Mouse (Mus musculus): ENCODE measurements at regions not wholly inside any gene's neighbourhood (a gene's known extent, or its start where the extent isn't known, plus 50 kb on each side); places are given as distances from the start of the nearest gene placed in this dataset.
A peak's percentile ranks its signal among the peaks of the same experiment; 100 is the strongest.
"Not testable (repeated sequence)": the region's sequence is repeated elsewhere in the genome, so short reads cannot be mapped to it uniquely, and the experiment has no call there.

DNA sequence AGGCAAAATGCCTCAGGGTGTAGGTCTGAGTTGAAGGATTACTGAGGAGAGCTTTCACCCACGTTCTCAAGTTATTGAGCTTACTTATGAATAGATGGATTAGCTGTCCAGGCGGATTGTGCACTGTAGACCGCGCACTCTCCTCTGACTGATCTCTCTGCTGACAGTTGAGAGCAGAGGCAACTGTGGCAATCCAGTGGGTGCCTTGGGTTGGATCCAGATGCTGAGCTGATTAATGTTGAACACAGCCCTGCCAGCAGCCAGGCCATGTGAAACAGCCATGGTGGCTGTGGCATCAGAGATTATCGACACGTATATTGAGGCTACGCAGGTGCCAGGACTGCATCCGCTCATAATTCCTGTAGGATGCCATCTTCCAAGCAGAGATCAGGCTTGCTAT lies 53.6 kb downstream of the Gm10320 start:
- no peaks in the 10 kb centered on the region for H3K27me3 ChIP-seq (ENCODE audit: control insufficient read depth, insufficient read depth, insufficient read length)
- no peaks in the 10 kb centered on the region for H3K79me3 ChIP-seq (ENCODE audit: low read depth)
- TF ChIP-seq CEBPB (IDR thresholded peaks at IDR 0.05; ENCODE audit: low read depth) (no peak), MYOG (IDR thresholded peaks at IDR 0.05; ENCODE audit: control insufficient read depth, extremely low read depth, insufficient read length) (no peak), MAX (IDR thresholded peaks at IDR 0.05) (no peak), FOSL1 (IDR thresholded peaks at IDR 0.05; ENCODE audit: insufficient read depth, low read length, poor library complexity, severe bottlenecking) (no peak), USF1 (IDR thresholded peaks at IDR 0.05; ENCODE audit: low read depth) (no peak), CTCF (IDR thresholded peaks at IDR 0.05; ENCODE audit: control insufficient read depth, insufficient read depth, insufficient read length) (no peak), MYOD1 (IDR thresholded peaks at IDR 0.05; ENCODE audit: control insufficient read depth, insufficient read length, low read depth) (no peak)
- no peaks in the 10 kb centered on the region for H3K36me3 ChIP-seq (ENCODE audit: control insufficient read depth, insufficient read depth)
- H3K79me2 ChIP-seq (ENCODE audit: control insufficient read depth, insufficient read depth), result no peaks in the 10 kb centered on the region
- no peak overlapping the region for H3ac ChIP-seq (ENCODE audit: control insufficient read depth, insufficient read length, low read depth)
- H3K4me3 ChIP-seq (ENCODE audit: insufficient read depth, poor library complexity, severe bottlenecking), result no peak overlapping the region

- no peak for TF ChIP-seq MAX (IDR thresholded peaks at IDR 0.05)
- TF ChIP-seq MYOG (IDR thresholded peaks at IDR 0.05; ENCODE audit: control insufficient read depth, extremely low read depth, insufficient read length), result no peak
- Histone ChIP-seq H3K79me3 (ENCODE audit: low read depth) (no peaks in the 10 kb centered on the region), H3K27me3 (ENCODE audit: control insufficient read depth, insufficient read depth, insufficient read length) (no peaks in the 10 kb centered on the region), H3K4me3 (ENCODE audit: insufficient read depth, poor library complexity, severe bottlenecking) (no peak overlapping the region), H3K36me3 (ENCODE audit: control insufficient read depth, insufficient read depth) (no peaks in the 10 kb centered on the region), H3ac (ENCODE audit: control insufficient read depth, insufficient read length, low read depth) (no peak overlapping the region), H3K79me2 (ENCODE audit: control insufficient read depth, insufficient read depth) (no peaks in the 10 kb centered on the region)
Observed at GRCm38 (mm10) chr13:98436961-98437360, 54.8 kb downstream of the Gm10320 start.

DNA sequence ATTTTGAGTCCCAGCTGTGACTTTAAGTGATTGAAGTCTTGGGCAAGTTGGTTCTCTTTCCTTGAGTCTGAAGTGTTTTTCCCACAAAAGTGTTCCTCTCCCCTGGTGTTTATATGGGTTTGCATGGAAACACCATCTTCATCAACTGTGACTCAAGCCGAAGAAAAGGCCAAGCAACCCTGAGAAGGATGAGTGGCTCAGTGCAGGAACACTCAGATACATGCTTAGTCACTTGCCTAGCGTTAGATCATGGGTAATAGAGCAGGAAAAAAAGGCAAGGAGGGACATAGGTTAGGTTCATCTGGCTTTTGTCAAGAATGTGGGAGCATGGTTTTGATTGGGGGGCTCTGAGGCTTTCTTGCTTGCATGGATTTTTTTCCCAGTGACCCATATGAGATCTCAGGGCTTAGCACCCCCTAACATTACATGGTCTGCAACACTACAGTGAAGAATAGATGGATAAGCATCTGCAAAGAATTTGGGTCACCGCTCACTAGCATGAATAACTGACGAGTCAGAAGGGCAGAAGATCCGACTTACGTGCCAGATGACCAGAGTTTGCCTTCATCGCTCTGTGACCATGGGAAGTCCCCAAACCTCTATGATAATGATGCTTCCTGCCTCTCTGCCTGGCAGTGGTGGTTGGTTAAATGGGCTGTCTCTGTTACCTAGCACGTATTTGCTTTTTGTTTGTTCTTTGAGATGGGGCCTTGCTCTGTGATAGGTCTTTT lies 56.4 kb downstream of the Gm10320 start:
- TF ChIP-seq MYOD1 (IDR thresholded peaks at IDR 0.05; ENCODE audit: control insufficient read depth, insufficient read length, low read depth) (no peak), USF1 (IDR thresholded peaks at IDR 0.05; ENCODE audit: low read depth) (no peak), MYOG (IDR thresholded peaks at IDR 0.05; ENCODE audit: control insufficient read depth, extremely low read depth, insufficient read length) (no peak), CEBPB (IDR thresholded peaks at IDR 0.05; ENCODE audit: low read depth) (no peak), FOSL1 (IDR thresholded peaks at IDR 0.05; ENCODE audit: insufficient read depth, low read length, poor library complexity, severe bottlenecking) (no peak), MAX (IDR thresholded peaks at IDR 0.05) (no peak), CTCF (IDR thresholded peaks at IDR 0.05; ENCODE audit: control insufficient read depth, insufficient read depth, insufficient read length) (no peak)
- H3K27me3 ChIP-seq (ENCODE audit: control insufficient read depth, insufficient read depth, insufficient read length), result no peaks in the 10 kb centered on the region
- no peaks in the 10 kb centered on the region for H3K79me2 ChIP-seq (ENCODE audit: control insufficient read depth, insufficient read depth)
- no peak overlapping the region for H3ac ChIP-seq (ENCODE audit: control insufficient read depth, insufficient read length, low read depth)
- no peaks in the 10 kb centered on the region for H3K36me3 ChIP-seq (ENCODE audit: control insufficient read depth, insufficient read depth)
- no peak overlapping the region for H3K4me3 ChIP-seq (ENCODE audit: insufficient read depth, poor library complexity, severe bottlenecking)
- no peaks in the 10 kb centered on the region for H3K79me3 ChIP-seq (ENCODE audit: low read depth)

- no peaks in the 10 kb centered on the region for H3K79me3 ChIP-seq (ENCODE audit: low read depth)
- H3K27me3 ChIP-seq (ENCODE audit: control insufficient read depth, insufficient read depth, insufficient read length), result no peaks in the 10 kb centered on the region
- H3K4me3 ChIP-seq (ENCODE audit: insufficient read depth, poor library complexity, severe bottlenecking), result no peak overlapping the region
- no peaks in the 10 kb centered on the region for H3K36me3 ChIP-seq (ENCODE audit: control insufficient read depth, insufficient read depth)
- TF ChIP-seq FOSL1 (IDR thresholded peaks at IDR 0.05; ENCODE audit: insufficient read depth, low read length, poor library complexity, severe bottlenecking) (no peak), USF1 (IDR thresholded peaks at IDR 0.05; ENCODE audit: low read depth) (no peak), CEBPB (IDR thresholded peaks at IDR 0.05; ENCODE audit: low read depth) (no peak), MAX (IDR thresholded peaks at IDR 0.05) (no peak), MYOG (IDR thresholded peaks at IDR 0.05; ENCODE audit: control insufficient read depth, extremely low read depth, insufficient read length) (no peak), CTCF (IDR thresholded peaks at IDR 0.05; ENCODE audit: control insufficient read depth, insufficient read depth, insufficient read length) (no peak), MYOD1 (IDR thresholded peaks at IDR 0.05; ENCODE audit: control insufficient read depth, insufficient read length, low read depth) (no peak)
- no peaks in the 10 kb centered on the region for H3K79me2 ChIP-seq (ENCODE audit: control insufficient read depth, insufficient read depth)
- H3ac ChIP-seq (ENCODE audit: control insufficient read depth, insufficient read length, low read depth), result no peak overlapping the region
Observed at GRCm38 (mm10) chr13:98429851-98430250, 62.0 kb downstream of the Gm10320 start.

GRCm38 (mm10) chr13:98427660-98428059 lies 64.1 kb downstream of the Gm10320 start:
- H3K79me3 ChIP-seq (ENCODE audit: low read depth); H3K27me3 ChIP-seq (ENCODE audit: control insufficient read depth, insufficient read depth, insufficient read length); H3K4me3 ChIP-seq (ENCODE audit: insufficient read depth, poor library complexity, severe bottlenecking); H3K79me2 ChIP-seq (ENCODE audit: control insufficient read depth, insufficient read depth); H3ac ChIP-seq (ENCODE audit: control insufficient read depth, insufficient read length, low read depth); H3K36me3 ChIP-seq (ENCODE audit: control insufficient read depth, insufficient read depth): not testable (repeated sequence)

DNA sequence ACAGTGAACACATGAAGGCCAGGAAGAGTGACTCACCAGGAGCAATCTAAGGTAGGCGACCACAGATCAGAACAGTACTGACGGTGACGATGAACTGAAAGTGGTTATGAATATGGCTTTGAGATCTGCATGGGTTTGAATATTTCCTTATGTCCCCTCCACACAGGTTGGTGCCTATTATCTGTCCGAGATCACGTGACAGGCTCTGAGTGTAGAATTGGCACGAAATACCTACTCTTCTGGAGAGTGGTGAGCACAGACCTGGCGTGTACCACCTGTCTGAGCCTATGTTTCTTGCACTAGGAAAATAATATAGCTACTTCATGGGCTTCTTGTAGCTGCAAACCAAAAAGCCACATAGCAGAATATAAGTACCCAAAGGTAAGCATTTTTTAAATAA lies 66.8 kb downstream of the Gm10320 start:
- Histone ChIP-seq H3ac (ENCODE audit: control insufficient read depth, insufficient read length, low read depth) (no peak overlapping the region), H3K4me3 (ENCODE audit: insufficient read depth, poor library complexity, severe bottlenecking) (no peak overlapping the region), H3K27me3 (ENCODE audit: control insufficient read depth, insufficient read depth, insufficient read length) (peaks cover 7% of the 10 kb centered on the region), H3K79me3 (ENCODE audit: low read depth) (no peaks in the 10 kb centered on the region), H3K36me3 (ENCODE audit: control insufficient read depth, insufficient read depth) (no peaks in the 10 kb centered on the region), H3K79me2 (ENCODE audit: control insufficient read depth, insufficient read depth) (no peaks in the 10 kb centered on the region)
- TF ChIP-seq FOSL1 (IDR thresholded peaks at IDR 0.05; ENCODE audit: insufficient read depth, low read length, poor library complexity, severe bottlenecking), result no peak
- peak; percentile 52 for TF ChIP-seq USF1 (IDR thresholded peaks at IDR 0.05; ENCODE audit: low read depth)

Data from C2C12 (cell line).